Mouse (Mus musculus): ENCODE data around the gene Cfp. TPM values are rescaled to one million over a fixed set of nuclear protein-coding genes. Genes with fewer than 3 reads are reported as not detected.
A peak's percentile ranks its signal among the peaks of the same experiment; 100 is the strongest.

Gene Cfp
- total RNA-seq (2014; rRNA removed) (28.5 and 30.5 TPM in 2 replicates), polyA plus RNA-seq (2012; rRNA removed) (18.8 and 32.3 TPM in 2 replicates)

DNA sequence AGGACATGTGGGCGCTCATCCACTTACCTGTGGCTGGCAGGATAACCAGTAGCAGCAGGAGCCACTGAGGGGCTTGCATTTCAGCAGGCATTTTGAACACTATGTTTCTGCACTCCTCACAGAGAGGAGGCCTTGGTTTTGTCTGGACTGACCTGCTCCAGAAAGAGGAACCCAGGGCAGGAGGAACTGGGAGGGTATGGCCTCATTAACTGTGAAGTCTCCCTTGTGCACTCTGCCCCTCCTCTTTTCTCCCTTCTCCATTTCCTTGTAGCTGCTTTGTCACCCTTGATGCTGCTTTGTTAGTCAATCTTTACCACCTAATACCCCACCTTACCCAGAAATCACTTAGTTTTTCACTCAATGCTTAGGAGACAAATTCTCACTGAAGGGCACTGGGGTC, at the start of gene Cfp:
Cfp (minus strand) TSS at position 192 of the 400 bp plus-strand sequence.
- WGBS = 94% methylated on average over 1 of the region's 1 CpGs
- Histone ChIP-seq H3K9ac (ENCODE audit: low read depth, low read length) (no peak within 1 kb of the TSS), H3K27ac (replicated peaks; ENCODE audit: insufficient read depth, low read depth, low read length) (no peak within 1 kb of the TSS), H3K79me2 (ENCODE audit: control insufficient read depth, insufficient read depth, low read length) (no peaks in the 10 kb centered on the region), H3K27me3 (ENCODE audit: control insufficient read depth, insufficient read depth, low read length) (no peaks in the 10 kb centered on the region), H3K36me3 (ENCODE audit: control insufficient read depth, insufficient read depth, low read length) (peaks cover 2% of the 10 kb centered on the region; the same call in 1 of the 2 replicates), H3K4me3 (ENCODE audit: insufficient read depth, low read depth, low read length) (no peak within 1 kb of the TSS; the same call in 1 of the 2 replicates), H3K4me1 (ENCODE audit: control insufficient read depth, insufficient read depth, low read length) (no peaks in the 10 kb centered on the region)
- no peak for TF ChIP-seq POLR2A (IDR thresholded peaks at IDR 0.05; ENCODE audit: extremely low read depth, insufficient read depth, low read length)
- TF ChIP-seq CTCF (IDR thresholded peaks at IDR 0.05; ENCODE audit: low read depth, low read length) = no peak
- DNase-seq (ENCODE audit: extremely low read depth, low read depth, low spot score) = peak; percentile 21

DNA sequence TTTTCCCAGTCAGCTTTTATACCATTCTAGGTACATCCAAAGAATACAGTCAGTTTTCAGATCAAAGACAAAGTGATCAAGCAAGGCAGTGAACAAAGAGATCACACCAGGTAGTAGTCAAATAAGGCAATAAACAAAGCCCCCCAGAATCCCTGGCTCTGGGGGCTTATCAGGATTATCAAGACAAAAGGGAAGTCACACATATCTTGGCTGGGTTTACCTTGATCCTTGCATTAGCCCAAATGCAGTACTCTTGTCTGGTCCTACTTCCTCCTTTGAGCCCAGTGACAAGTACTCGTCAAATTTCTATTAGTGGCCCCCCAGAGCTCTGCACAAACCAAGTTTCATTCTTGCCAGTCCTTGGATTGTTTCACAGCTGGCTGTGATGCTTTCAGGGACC, 49.5 kb upstream of the Cfp start:
- Histone ChIP-seq H3K27ac (replicated peaks; ENCODE audit: insufficient read depth, low read depth, low read length) (no peak overlapping the region), H3K36me3 (ENCODE audit: control insufficient read depth, insufficient read depth, low read length) (peaks cover 1% of the 10 kb centered on the region; the same call in 1 of the 2 replicates), H3K4me3 (ENCODE audit: insufficient read depth, low read depth, low read length) (no peak overlapping the region), H3K79me2 (ENCODE audit: control insufficient read depth, insufficient read depth, low read length) (no peaks in the 10 kb centered on the region), H3K9ac (ENCODE audit: low read depth, low read length) (no peak overlapping the region), H3K27me3 (ENCODE audit: control insufficient read depth, insufficient read depth, low read length) (no peaks in the 10 kb centered on the region), H3K4me1 (ENCODE audit: control insufficient read depth, insufficient read depth, low read length) (no peaks in the 10 kb centered on the region)
- 68% methylated on average over 1 of the region's 1 CpGs for WGBS
- TF ChIP-seq POLR2A (IDR thresholded peaks at IDR 0.05; ENCODE audit: extremely low read depth, insufficient read depth, low read length) = no peak
- no peak for TF ChIP-seq CTCF (IDR thresholded peaks at IDR 0.05; ENCODE audit: low read depth, low read length)
- no peak for DNase-seq (ENCODE audit: extremely low read depth, low read depth, low spot score)

- Histone ChIP-seq H3K27ac (replicated peaks; ENCODE audit: insufficient read depth, low read depth, low read length) (peak within 1 kb of the TSS; percentile 97), H3K79me2 (ENCODE audit: control insufficient read depth, insufficient read depth, low read length) (0 out of 2 replicates have a peak, but pooled peaks cover 3% of the 10 kb centered on the region), H3K4me1 (ENCODE audit: control insufficient read depth, insufficient read depth, low read length) (0 out of 2 replicates have a peak, but pooled peaks cover 2% of the 10 kb centered on the region), H3K36me3 (ENCODE audit: control insufficient read depth, insufficient read depth, low read length) (peaks cover 5% of the 10 kb centered on the region), H3K9ac (ENCODE audit: low read depth, low read length) (peak within 1 kb of the TSS; percentile 83), H3K4me3 (ENCODE audit: insufficient read depth, low read depth, low read length) (peak within 1 kb of the TSS; percentile 86), H3K27me3 (ENCODE audit: control insufficient read depth, insufficient read depth, low read length) (no peaks in the 10 kb centered on the region)
- TF ChIP-seq POLR2A (IDR thresholded peaks at IDR 0.05; ENCODE audit: extremely low read depth, insufficient read depth, low read length) = no peak
- 0 out of 2 replicates have a peak, but pooled peaks have one; percentile 11 for TF ChIP-seq CTCF (IDR thresholded peaks at IDR 0.05; ENCODE audit: low read depth, low read length)
- WGBS = under 1% methylated on average over 57 of the region's 57 CpGs
- peak; percentile 91 for DNase-seq (ENCODE audit: extremely low read depth, low read depth, low spot score)
Observed at GRCm38 (mm10) chrX:20961477-20962378, 30.4 kb upstream of the Cfp start, which contains the start of gene Uxt. Gene Uxt (minus strand): TSS chrX:20962017.

DNA sequence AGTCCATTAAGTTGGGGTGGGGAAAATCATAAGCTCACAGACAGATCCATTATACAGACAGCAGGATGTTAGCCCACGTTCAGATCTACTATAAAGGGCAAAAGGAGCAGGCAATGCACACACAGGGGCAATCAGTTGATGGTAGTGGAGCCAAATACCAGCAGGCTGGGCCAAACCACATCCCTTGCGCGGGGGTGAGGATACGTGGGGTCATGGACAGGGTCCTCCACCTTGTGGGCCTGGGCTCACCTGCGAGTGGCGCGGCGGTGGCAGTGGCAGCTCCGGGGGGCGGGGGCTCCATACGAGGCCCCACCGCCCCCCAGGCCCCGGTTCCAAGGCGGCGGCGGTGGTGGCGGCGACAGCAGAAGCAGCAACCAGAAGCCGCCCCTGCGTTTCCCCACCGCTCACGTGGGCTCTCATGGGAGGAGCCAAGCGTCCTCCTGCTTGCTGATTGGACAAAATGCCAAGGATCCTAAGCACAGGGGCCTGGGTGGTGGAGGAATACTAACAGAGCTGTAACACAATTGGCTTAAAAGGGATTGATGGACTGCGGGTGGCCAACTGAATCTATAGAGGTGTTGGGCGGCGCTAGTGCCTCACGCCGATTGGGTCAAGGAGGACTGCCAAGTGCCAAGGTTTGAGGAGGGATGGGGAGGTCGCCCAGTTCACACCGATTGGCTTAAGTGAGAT, 19.0 kb upstream of the Cfp start, which contains the start of gene Elk1:
Elk1 (minus strand) TSS at position 418 of the 690 bp plus-strand sequence.
- Histone ChIP-seq H3K36me3 (ENCODE audit: control insufficient read depth, insufficient read depth, low read length) (no peaks in the 10 kb centered on the region), H3K9ac (ENCODE audit: low read depth, low read length) (peak within 1 kb of the TSS; percentile 92), H3K27me3 (ENCODE audit: control insufficient read depth, insufficient read depth, low read length) (no peaks in the 10 kb centered on the region), H3K79me2 (ENCODE audit: control insufficient read depth, insufficient read depth, low read length) (peaks cover 2% of the 10 kb centered on the region; the same call in 1 of the 2 replicates), H3K4me1 (ENCODE audit: control insufficient read depth, insufficient read depth, low read length) (peaks cover 2% of the 10 kb centered on the region; the same call in 1 of the 2 replicates), H3K27ac (replicated peaks; ENCODE audit: insufficient read depth, low read depth, low read length) (peak within 1 kb of the TSS; percentile 70), H3K4me3 (ENCODE audit: insufficient read depth, low read depth, low read length) (peak within 1 kb of the TSS; percentile 89)
- peak; percentile 80 for DNase-seq (ENCODE audit: extremely low read depth, low read depth, low spot score)
- 0% methylated on average over 17 of the region's 30 CpGs for WGBS
- TF ChIP-seq CTCF (IDR thresholded peaks at IDR 0.05; ENCODE audit: low read depth, low read length) (no peak), POLR2A (IDR thresholded peaks at IDR 0.05; ENCODE audit: extremely low read depth, insufficient read depth, low read length) (no peak)

DNA sequence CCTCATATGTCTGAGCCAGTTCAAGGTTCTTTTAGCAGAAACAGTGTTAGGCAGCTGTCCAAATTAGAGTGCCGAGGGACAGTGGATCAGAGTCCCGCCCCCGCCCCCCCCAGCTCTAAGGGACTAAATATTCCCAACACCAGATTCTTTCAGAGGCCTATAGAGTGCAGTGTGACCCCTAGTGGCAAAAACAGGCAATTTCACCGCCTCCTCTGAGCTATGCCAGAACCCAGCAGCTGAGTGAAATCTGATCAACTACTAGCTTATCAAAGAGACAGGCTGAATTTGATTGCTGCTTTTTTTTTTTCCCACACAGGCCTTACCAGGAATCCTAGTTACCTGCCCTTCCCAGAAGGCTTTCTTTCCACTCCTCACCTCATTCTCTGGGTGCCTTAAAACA, 14.7 kb upstream of the Cfp start:
- H3K27me3 ChIP-seq (ENCODE audit: control insufficient read depth, insufficient read depth, low read length) = no peaks in the 10 kb centered on the region
- 0% methylated on average over 4 of the region's 4 CpGs for WGBS
- peak; percentile 17 for DNase-seq (ENCODE audit: extremely low read depth, low read depth, low spot score)

More for the DNA sequence above, 14.7 kb upstream of the Cfp start:
- TF ChIP-seq POLR2A (IDR thresholded peaks at IDR 0.05; ENCODE audit: extremely low read depth, insufficient read depth, low read length) (no peak), CTCF (IDR thresholded peaks at IDR 0.05; ENCODE audit: low read depth, low read length) (peak; percentile 49)
- Histone ChIP-seq H3K36me3 (ENCODE audit: control insufficient read depth, insufficient read depth, low read length) (no peaks in the 10 kb centered on the region; the same call in 1 of the 2 replicates), H3K9ac (ENCODE audit: low read depth, low read length) (no peak overlapping the region), H3K79me2 (ENCODE audit: control insufficient read depth, insufficient read depth, low read length) (peaks cover 2% of the 10 kb centered on the region; the same call in 1 of the 2 replicates), H3K27ac (replicated peaks; ENCODE audit: insufficient read depth, low read depth, low read length) (no peak overlapping the region), H3K4me1 (ENCODE audit: control insufficient read depth, insufficient read depth, low read length) (peaks cover 2% of the 10 kb centered on the region; the same call in 1 of the 2 replicates), H3K4me3 (ENCODE audit: insufficient read depth, low read depth, low read length) (no peak overlapping the region)
